Mouse (Mus musculus) lung, embryonic 14.5 days (tissue): ENCODE measurements around the gene Gm21988. TPM values are rescaled to one million over a fixed set of nuclear protein-coding genes. Genes with fewer than 3 reads are reported as not detected.

ENCODE experiments used
- ATAC-seq: fragments of 200-750 bp; cut with Nextera tagmentation; 2 replicates; pipeline ENCODE4 v1.8.0; 2017; ENCODE audit warnings: mild to moderate bottlenecking, moderate TSS enrichment, moderate library complexity; ENCODE audit not compliant: insufficient read depth
- DNase-seq: peaks from one replicate; pipeline ENCODE4 v3.0.0-alpha.2; 2015
- H3K27ac ChIP-seq: fragments of 300-500 bp; sonication (generic); 2 replicates; pipeline ENCODE4 v1.5.1; 2014; ENCODE audit warnings: low read depth, mild to moderate bottlenecking, moderate library complexity
- H3K27me3 ChIP-seq: fragments of 300-500 bp; sonication (generic); 2 replicates; pipeline ENCODE4 v1.6.1; 2014; ENCODE audit warnings: low read length, control low read depth; ENCODE audit not compliant: insufficient read depth
- H3K36me3 ChIP-seq: fragments of 300-500 bp; sonication (generic); 2 replicates; pipeline ENCODE4 v1.6.1; 2014; ENCODE audit warnings: control low read depth; ENCODE audit not compliant: insufficient read depth
- H3K4me1 ChIP-seq: fragments of 300-500 bp; sonication (generic); 2 replicates; pipeline ENCODE4 v1.6.1; 2014; ENCODE audit warnings: antibody characterized with exemption, control low read depth; ENCODE audit not compliant: insufficient read depth
- H3K4me2 ChIP-seq: fragments of 300-500 bp; sonication (generic); 2 replicates; pipeline ENCODE4 v1.6.1; 2014; ENCODE audit warnings: mild to moderate bottlenecking
- H3K4me3 ChIP-seq: fragments of 300-500 bp; sonication (generic); 2 replicates; pipeline ENCODE4 v1.5.1; 2014; ENCODE audit warnings: low read depth, low read length
- H3K9ac ChIP-seq: fragments of 300-500 bp; sonication (generic); 2 replicates; pipeline ENCODE4 v1.6.1; 2014
- H3K9me3 ChIP-seq: fragments of 300-500 bp; sonication (generic); 2 replicates; pipeline ENCODE4 v1.6.1; 2016; ENCODE audit warnings: low read depth, low read length, control low read depth
- CTCF ChIP-seq: IDR thresholded peaks from 2 replicates; pipeline ENCODE4 v1.5.1; 2016; ENCODE audit warnings: antibody characterized with exemption, low read depth
- WGBS: fragments of 180-500 bp; shearing (Covaris S2); extraction: QIAGEN DNeasy Blood & Tissue Kit; methylation state at CpG from one replicate; pipeline ENCODE4 v1.1.7; 2014; 5-methylcytosine and 5-hydroxymethylcytosine counted together
- polyA plus RNA-seq: library from polyadenylated mRNA; unstranded; fragments of >200 nt; fragmentation: Nextera tagmentation; extraction: Ambion mirVana; gene quantifications from 2 replicates; pipeline ENCODE4 v1.2.1, GENCODE M21; 2014

Gm21988 gene
- 9.3 and 10.8 TPM in 2 replicates for polyA plus RNA-seq

GRCm38 (mm10) chr11:70239541-70240279 is at the start of gene Gm21988, which contains the start of gene Rnasek:
TSS of gene Gm21988 (minus strand) at chr11:70239830.
TSS of gene Rnasek (minus strand) at chr11:70239842.
- Histone ChIP-seq H3K9me3 (no peaks in the 10 kb centered on the region), H3K27me3 (no peaks in the 10 kb centered on the region), H3K36me3 (peaks cover 13% of the 10 kb centered on the region), H3K9ac (peak within 1 kb of the TSS; percentile 78), H3K4me2 (peak within 1 kb of the TSS; percentile 95), H3K4me3 (peak within 1 kb of the TSS; percentile 89), H3K27ac (peak within 1 kb of the TSS; percentile 95), H3K4me1 (peaks cover 9% of the 10 kb centered on the region; the same call in 1 of the 2 replicates)
- WGBS: 0% methylated on average over 28 of the region's 35 CpGs
- no peak for TF ChIP-seq CTCF
- ATAC-seq (peak; percentile 36), DNase-seq (peak; percentile 93)

GRCm38 (mm10) chr11:70289236-70289635 is 49.6 kb upstream of the Gm21988 start:
- H3K27me3 ChIP-seq: no peaks in the 10 kb centered on the region
- no peak overlapping the region for H3K4me3 ChIP-seq
- 26% methylated on average over 6 of the region's 6 CpGs for WGBS
- no peak overlapping the region for H3K9ac ChIP-seq
- no peak for ATAC-seq
- no peaks in the 10 kb centered on the region for H3K36me3 ChIP-seq
- no peak for TF ChIP-seq CTCF
- no peak overlapping the region for H3K27ac ChIP-seq
- H3K9me3 ChIP-seq: no peaks in the 10 kb centered on the region
- peak; percentile 26 for DNase-seq
- H3K4me1 ChIP-seq: no peaks in the 10 kb centered on the region
- no peak overlapping the region for H3K4me2 ChIP-seq

GRCm38 (mm10) chr11:70288102-70288501 is 48.5 kb upstream of the Gm21988 start:
- TF ChIP-seq CTCF: no peak
- H3K4me2 ChIP-seq: no peak overlapping the region
- H3K9me3 ChIP-seq: no peaks in the 10 kb centered on the region
- no peaks in the 10 kb centered on the region for H3K4me1 ChIP-seq
- DNase-seq (no peak), ATAC-seq (no peak)
- no peak overlapping the region for H3K9ac ChIP-seq
- H3K27me3 ChIP-seq: no peaks in the 10 kb centered on the region
- no peak overlapping the region for H3K4me3 ChIP-seq
- H3K36me3 ChIP-seq: no peaks in the 10 kb centered on the region
- WGBS: 73% methylated on average over 10 of the region's 10 CpGs
- H3K27ac ChIP-seq: no peak overlapping the region

- no peak overlapping the region for H3K4me2 ChIP-seq
- H3K36me3 ChIP-seq: no peaks in the 10 kb centered on the region
- 58% methylated on average over 5 of the region's 5 CpGs for WGBS
- H3K9me3 ChIP-seq: no peaks in the 10 kb centered on the region
- no peak for DNase-seq
- no peak overlapping the region for H3K9ac ChIP-seq
- no peak for ATAC-seq
- H3K27me3 ChIP-seq: no peaks in the 10 kb centered on the region
- H3K4me3 ChIP-seq: no peak overlapping the region
- H3K27ac ChIP-seq: no peak overlapping the region
- no peaks in the 10 kb centered on the region for H3K4me1 ChIP-seq
- no peak for TF ChIP-seq CTCF
Measured at GRCm38 (mm10) chr11:70285686-70286085, 46.1 kb upstream of the Gm21988 start.

- DNase-seq: peak; percentile 46
- 63% methylated on average over 3 of the region's 3 CpGs for WGBS
- Histone ChIP-seq H3K27me3 (no peaks in the 10 kb centered on the region), H3K9ac (no peak overlapping the region), H3K4me1 (0 out of 2 replicates have a peak, but pooled peaks cover 4% of the 10 kb centered on the region), H3K4me3 (no peak overlapping the region), H3K36me3 (no peaks in the 10 kb centered on the region), H3K9me3 (no peaks in the 10 kb centered on the region), H3K27ac (no peak overlapping the region), H3K4me2 (no peak overlapping the region)
- no peak for ATAC-seq
- no peak for TF ChIP-seq CTCF
Measured at GRCm38 (mm10) chr11:70284757-70285156, 45.1 kb upstream of the Gm21988 start.

GRCm38 (mm10) chr11:70283666-70284065 is 44.0 kb upstream of the Gm21988 start:
- no peaks in the 10 kb centered on the region for H3K36me3 ChIP-seq
- WGBS: 67% methylated on average over 4 of the region's 4 CpGs

GRCm38 (mm10) chr11:70280441-70280840 is 40.8 kb upstream of the Gm21988 start:
- DNase-seq: peak; percentile 84

More at GRCm38 (mm10) chr11:70283666-70284065, 44.0 kb upstream of the Gm21988 start:
- Histone ChIP-seq H3K27ac (no peak overlapping the region), H3K9me3 (no peaks in the 10 kb centered on the region), H3K4me2 (no peak overlapping the region), H3K4me3 (no peak overlapping the region), H3K9ac (no peak overlapping the region), H3K27me3 (no peaks in the 10 kb centered on the region), H3K4me1 (0 out of 2 replicates have a peak, but pooled peaks cover 4% of the 10 kb centered on the region)
- no peak for ATAC-seq
- DNase-seq: no peak
- no peak for TF ChIP-seq CTCF

More at GRCm38 (mm10) chr11:70280441-70280840, 40.8 kb upstream of the Gm21988 start:
- H3K9ac ChIP-seq: no peak overlapping the region
- H3K36me3 ChIP-seq: no peaks in the 10 kb centered on the region
- TF ChIP-seq CTCF: no peak
- H3K4me2 ChIP-seq: no peak overlapping the region
- H3K27ac ChIP-seq: no peak overlapping the region; the same call in 1 of the 2 replicates
- 0 out of 2 replicates have a peak, but pooled peaks cover 4% of the 10 kb centered on the region for H3K4me1 ChIP-seq
- 50% methylated on average over 3 of the region's 3 CpGs for WGBS
- ATAC-seq: peak; percentile 68; the same call in 1 of the 2 replicates
- H3K9me3 ChIP-seq: no peaks in the 10 kb centered on the region
- no peak overlapping the region for H3K4me3 ChIP-seq
- H3K27me3 ChIP-seq: no peaks in the 10 kb centered on the region
